Mouse (Mus musculus) naive thymus-derived CD4-positive, alpha-beta T cell, adult 2 months (primary cell): ENCODE data around the gene Taf5l.
"Not testable (repeated sequence)": the region's sequence is repeated elsewhere in the genome, so short reads cannot be mapped to it uniquely, and the experiment has no call there.

Source experiments
- DNase-seq: peaks from one replicate; pipeline ENCODE4 v3.0.0-alpha.2; 2011; ENCODE audit warnings: low read depth

Taf5l gene

DNA sequence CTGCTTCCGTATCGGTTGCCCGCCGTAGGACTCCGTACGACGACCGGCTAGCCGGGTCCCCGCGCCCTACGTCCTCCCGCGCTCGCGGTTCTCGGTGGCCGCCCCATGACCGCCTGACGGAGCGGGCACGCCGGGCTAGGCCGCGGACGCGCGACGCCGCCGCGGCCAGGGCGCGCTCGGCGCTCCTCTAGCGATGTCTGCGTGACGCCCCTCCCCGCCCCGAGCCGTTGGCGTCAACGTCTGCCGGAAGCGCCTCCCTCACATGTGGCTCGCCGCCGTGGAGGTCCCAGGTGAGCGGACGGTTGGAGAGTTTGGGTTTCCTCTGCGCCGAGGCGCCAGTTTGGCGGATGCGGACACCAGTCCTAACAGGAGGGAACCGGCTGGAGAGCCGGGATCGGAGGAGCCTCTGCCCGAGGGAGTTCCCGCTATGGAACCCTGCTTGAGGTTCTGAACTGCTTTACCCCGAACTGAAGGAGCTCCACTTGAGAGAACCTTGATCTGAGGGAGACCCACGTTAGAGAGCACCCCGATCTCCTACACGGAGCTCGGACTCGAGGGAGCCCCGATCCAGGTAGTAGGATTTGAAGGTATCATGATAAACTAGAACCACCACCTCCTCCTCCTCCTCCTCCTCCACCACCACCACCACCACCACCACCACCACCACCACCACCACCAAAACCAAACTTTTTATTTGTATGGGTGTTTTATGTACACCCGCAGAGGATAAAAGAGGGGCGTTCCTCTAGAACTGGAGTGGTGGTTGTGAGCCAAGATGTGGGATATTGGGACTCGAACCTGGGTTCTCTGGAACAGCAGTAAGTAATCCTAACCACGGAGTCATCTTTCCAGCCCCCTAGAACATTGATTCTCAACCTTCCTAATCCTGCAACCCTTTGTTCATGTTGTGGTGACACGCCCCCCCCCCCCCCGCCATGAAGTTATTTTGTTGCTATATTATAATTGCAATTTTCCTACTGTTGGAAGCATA, at the start of gene Taf5l, which contains the start of gene Urb2:
TSS of gene Taf5l (minus strand) at position 161 of the 991 bp plus-strand sequence.
TSS of gene Urb2 (plus strand) at position 272 of the 991 bp plus-strand sequence.
- peak; percentile 93 for DNase-seq

DNA sequence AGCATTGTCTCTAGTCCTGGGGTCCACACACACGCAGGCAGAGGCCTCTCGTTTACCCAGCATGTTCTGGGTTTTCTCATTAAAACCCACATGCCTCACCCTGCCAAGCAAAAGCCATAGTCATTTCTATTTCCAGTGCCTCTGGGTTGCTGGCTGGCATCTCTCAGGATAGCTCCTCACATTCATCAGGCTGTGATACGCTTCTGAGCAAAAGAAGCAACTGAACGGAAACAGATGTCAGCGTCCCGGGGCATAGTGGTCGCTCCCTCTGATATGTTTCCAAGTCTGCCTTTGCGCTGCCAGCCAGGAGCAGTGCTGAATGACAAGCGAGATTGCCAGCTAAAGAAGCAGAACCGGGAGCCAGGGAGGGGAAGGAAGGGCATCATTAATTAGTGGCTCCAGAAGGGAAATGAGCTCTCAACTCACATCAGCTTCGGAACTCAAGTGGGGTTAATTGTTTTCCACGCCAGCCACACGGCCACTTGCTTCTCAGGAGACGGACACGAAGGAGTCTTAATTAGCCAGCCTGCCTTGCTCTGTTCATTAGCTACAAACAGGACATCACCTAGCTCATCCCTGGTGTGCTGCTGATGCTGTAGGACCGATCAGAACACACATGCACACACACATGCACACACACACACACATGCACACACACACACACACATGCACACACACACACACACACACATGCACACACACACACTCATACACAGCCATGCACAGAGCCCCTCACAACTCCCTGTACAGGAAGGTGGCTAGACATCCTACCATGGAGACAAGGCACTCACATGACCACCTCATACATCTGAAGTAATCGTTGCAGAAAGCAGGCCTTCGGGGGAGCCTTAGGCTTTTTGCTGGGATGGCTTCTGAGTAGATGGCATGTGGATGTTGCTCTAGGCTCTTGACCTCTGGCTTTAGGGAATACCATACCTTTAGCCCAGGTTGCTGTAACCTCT, 49.4 kb upstream of the Taf5l start:
- DNase-seq = no peak

DNA sequence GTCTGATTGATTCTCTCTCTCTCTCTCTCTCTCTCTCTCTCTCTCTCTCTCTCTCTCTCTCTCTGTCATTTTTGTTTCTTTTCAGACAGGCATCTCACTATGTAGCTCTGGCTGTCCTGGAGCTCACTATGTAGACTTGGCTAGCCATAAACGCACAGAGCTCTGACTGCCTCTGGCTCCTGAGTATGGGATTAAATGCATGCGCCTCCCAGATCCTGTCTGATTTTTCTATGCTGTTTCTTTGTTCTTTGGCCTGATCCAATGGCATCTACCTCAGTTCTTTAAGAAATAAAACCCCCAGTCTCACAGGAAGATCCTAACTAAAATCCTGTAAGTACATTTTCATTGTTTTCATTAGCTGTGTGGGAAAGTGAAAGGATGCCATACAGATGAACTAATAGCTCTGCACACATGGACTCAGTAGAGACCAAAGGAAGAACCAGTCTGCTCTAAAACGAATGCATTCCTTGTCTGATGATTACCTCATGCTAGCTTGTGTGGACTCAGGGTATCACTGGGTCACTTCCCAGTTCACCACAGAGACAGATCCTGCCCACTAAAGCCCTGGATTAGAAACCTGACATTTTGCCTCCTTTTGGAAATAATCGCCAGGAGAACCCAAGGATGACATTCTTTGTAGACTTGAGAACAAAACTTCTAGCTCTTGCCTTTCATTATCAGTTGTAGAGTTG, 46.0 kb upstream of the Taf5l start:
- DNase-seq = no peak

DNA sequence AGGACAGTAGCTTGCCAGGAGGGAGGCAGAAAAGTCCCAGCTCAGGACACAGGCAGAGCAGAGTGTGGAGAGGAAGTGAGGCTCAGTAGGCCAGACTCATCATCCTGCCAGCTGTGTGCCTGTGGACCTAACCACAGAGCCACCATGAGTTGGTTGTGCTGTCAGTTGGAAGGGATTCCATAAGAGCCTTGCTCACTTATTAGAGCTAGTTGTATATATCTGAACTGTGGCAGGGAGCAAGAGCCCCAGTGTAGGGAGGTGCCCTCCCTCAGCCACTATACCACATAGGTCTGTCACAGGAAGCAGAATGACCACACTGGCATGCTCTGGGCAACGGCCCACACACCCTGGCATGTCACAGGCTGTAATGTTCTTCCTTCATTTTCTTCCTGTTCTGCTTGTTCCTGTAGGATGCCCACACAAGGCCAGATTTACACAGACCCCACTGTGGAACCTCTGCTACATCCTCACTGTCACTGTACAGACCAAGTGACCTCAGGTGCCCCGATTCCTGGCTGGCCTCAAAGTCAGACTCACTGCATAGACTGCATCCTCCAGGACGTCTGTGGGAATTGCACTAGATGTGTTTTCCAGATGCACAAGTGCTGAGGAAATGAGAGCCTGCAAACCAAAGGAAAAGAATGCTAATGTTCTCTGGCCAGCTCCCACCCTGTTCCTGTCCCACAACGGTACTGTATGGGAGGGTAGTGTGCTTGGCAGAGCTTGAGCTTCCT, 45.3 kb upstream of the Taf5l start:
- DNase-seq = no peak

DNA sequence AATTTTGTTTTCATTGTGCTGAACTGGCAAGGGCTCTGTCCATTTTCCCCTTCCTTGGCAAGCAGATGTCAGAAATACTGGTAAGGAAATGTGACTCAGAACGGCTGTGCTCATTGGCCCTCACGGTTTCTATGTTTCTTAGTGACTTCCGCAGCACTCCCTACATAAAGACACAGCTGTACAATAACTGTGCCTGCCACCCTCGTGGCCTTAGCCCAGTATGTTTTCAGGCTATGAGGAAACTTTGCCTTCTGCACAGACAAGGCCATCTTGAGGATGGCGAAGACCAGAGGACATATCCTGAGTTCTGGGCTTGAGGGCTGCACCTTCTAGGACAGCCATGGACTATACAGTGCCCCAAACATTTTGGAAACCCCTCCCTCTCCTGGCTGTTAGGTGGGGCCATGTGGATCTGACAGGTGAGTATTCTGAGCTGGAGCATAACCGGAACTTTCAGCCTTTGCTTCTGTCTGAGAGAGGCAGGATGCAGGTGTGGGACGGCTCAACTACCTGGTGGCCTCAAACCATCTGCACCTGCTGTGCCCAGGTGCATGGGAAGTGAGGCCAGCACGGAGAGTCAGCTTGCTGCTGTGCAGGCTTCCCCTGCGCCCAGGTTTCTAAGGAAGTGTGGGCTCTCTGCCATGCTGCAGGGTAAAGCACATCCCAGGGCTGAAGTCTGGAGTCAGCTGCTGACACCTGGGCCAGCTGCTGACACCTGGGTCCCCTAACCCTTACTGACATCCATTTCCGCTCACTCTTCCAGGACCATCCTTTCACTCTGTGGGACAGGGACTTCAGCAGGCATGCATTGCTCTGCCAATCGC, 35.8 kb upstream of the Taf5l start:
- DNase-seq = no peak

DNA sequence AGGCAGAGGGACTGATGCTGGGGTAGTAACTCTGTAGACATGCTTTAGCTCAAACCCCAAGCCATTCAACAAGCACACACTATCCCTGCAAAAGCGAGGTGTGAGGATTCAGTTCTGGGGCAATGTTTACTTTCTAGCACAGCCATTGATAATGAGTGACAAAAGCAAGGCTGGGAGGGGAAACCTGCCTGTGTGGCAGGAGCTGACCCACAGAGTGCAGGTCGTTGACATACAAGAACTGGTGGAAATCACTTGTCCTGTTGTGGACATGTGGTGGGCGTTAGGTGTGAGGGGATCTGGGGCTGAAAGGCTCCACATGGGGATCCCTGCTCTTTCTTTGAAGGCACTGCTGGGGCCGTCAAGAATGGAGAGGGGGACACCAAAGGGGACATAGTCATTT, 31.4 kb upstream of the Taf5l start:
- no peak for DNase-seq

DNA sequence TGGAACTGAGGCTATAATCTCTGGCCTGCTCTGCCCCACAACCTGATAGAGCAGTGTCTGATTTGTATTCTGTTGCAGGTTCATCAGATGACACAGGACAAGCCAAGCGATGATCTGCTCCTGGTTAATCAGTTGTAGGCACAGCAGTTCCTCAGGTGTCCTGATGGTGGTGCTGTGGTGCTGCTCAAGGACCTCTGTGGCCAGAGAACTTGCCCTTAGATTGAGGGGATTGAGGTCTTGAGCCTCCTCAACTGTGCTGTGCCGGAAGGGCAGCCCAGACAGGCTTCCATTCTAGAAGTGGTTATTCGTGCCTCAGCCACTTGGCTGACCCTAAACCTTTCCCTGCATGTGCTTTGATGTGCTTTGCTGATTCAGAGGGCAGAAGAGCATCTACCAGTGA, 30.9 kb upstream of the Taf5l start:
- peak; percentile 71 for DNase-seq

DNA sequence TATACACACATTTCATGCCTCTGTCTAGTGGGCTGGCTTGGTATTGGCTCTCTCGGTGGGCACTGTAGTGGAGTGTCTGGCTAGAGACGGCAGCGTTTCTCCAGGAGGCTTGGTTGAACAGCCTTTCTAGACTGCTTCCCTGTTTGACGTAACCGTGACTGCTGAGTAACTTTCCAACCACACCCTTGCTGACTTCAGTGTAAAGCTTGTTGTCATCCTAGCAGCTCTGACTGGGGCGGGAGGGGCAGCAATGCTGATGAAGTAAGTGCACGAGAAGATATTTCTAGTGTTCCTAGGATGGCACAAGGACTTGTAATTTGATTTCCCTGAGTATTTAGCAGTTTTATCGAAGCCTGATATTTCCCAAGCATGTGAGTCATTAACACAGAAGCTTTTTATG, 24.7 kb upstream of the Taf5l start:
- DNase-seq = no peak

DNA sequence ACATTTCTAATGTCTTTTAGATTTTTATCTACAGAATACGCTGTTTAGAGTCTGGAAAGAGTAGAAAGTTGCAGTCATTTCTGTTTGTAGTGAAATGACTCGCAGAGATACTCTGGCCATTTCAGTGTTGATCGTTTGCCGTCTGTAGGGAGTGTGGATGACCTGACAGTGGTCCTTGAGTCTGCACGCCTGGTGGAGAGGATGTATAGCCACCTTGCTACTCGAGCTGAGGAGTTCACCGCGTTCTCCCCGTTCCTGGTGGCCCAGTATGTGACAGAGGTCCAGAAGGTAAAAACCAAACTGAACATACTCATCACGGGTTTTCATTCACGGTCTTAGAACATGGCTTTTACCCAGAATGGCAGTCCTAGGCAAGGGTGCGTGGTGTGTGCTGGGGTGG, 23.7 kb upstream of the Taf5l start:
- DNase-seq = no peak

DNA sequence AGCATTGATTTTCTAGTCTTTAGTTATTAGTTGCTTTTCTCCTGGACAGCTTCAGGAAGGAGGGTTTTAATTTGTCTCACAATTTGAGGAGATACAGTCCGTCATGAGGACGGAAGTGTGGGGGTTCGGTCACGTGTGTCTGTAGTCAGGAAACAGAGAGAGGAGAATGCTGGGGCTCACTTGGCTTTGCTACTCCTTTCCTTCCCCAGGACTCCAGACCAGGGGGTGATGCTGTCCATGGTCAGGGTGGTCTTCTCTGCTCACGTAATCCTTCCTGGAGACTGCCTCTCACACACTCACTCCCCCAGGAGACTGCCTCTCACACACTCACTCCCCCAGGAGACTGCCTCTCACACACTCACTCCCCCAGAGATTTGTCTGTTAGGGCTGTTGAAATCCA, 23.2 kb upstream of the Taf5l start:
- no peak for DNase-seq

DNA sequence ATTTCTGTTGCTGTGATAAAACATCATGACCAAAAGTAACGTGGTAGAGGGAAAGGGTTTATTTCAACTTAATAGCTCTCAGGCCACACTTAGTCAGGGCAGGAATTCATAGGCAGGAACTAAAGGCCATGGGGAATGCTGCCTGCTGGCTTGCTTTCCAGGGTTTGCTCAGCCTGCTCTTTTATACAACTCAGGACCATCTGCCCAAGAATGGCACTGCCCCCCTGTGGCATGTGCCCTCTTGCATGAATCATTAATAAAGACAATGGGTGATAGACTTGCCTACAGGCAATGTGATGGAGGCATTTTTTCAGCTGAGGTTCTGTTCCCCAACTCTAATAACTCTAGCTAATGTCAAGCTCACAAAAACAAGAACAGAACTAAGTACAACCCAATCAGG, 21.0 kb upstream of the Taf5l start:
- DNase-seq = no peak

DNA sequence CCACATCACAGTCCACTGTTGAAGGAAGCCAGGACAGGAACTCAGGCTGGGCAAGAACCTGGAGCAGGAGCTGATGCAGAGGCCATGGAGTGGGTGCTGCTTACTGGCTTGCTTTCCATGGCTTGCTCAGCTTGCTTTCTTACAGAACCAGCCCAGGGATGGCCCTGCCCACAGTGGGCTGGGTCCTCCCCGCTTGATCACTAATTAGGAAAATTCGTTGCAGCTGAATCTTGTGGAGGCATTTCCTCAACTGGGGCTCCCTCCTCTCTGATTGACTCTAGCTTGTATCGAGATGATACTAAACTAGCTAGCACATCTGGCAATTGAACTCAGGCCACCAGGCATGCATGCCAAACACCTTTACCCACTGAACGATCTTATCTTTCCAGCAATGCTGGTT, 18.2 kb upstream of the Taf5l start:
- no peak for DNase-seq

DNA sequence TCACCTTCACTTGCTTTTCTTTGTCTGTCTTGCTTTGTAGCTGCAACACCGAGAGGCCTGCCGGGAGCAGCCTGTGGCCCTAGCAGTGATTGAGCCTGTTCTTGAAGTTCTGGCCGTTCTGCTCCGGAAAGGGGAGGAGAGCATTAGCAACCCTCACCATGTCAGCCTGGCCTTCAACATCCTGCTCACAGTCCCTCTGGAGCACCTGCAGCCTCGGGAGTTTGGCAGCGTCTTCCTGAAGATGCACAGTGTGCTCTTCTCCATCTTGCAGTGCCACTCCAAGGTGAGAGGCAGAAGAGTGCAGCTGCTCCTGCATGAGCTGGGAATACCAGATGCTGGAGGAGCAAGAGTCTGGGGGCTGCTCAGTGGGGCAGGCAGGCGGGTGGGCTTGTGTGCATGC, 16.9 kb upstream of the Taf5l start:
- DNase-seq = no peak

DNA sequence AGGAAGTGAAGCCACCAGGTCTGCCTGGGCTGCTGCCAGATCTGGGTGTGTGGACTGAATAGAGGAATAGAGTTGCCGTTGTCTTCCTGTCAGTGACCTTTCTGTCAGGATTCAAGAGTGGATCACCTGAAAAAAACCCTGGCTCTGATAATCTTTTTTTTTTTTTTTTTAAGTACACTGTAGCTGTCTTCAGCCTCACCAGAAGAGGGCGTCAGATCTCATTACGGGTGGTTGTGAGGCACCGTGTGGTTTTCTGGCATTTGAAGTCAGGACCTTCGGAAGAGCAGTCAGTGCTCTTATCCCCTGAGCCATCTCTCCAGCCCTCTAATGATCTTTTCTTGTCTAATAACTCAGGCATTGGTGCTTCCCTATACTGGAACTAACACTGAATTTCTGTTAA, 12.2 kb upstream of the Taf5l start:
- DNase-seq = peak; percentile 27

DNA sequence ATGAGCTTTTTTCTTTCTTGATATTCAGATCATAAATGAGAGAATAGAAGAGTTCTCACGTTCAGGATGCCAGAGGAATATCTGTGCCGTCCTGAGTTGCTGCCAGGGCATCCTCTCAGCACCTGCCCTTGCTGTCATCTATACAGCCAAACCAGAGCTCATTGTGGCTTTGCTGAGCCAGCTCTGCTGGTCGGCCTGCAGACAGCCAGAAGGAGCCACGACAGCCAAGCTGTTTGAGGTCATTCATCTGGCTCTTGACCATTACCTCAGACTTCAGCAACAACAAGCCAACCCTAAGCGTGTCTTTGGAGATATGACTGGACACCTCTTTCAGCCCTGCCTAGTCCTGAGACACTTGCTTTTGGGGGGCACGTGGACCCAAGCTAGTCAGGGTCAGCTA, 6.6 kb upstream of the Taf5l start:
- DNase-seq = no peak

DNA sequence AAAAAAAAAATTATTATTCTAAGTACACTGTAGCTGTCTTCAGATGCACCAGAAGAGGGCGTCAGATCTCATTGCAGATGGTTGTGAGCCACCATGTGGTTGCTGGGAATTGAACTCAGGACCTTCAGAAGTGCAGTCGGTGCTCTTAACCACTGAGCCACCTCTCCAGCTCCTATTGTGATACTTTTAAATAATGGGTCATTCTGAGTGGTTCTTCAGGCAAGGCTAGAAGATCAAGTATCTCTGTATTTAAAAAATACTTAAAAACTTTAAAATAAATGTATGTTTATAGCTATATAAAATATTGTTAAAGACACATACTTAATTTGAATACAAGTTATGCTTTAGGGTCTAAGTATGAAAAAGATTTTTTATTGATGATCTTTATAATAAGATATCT, 5.1 kb upstream of the Taf5l start:
- not testable (repeated sequence) for DNase-seq

DNA sequence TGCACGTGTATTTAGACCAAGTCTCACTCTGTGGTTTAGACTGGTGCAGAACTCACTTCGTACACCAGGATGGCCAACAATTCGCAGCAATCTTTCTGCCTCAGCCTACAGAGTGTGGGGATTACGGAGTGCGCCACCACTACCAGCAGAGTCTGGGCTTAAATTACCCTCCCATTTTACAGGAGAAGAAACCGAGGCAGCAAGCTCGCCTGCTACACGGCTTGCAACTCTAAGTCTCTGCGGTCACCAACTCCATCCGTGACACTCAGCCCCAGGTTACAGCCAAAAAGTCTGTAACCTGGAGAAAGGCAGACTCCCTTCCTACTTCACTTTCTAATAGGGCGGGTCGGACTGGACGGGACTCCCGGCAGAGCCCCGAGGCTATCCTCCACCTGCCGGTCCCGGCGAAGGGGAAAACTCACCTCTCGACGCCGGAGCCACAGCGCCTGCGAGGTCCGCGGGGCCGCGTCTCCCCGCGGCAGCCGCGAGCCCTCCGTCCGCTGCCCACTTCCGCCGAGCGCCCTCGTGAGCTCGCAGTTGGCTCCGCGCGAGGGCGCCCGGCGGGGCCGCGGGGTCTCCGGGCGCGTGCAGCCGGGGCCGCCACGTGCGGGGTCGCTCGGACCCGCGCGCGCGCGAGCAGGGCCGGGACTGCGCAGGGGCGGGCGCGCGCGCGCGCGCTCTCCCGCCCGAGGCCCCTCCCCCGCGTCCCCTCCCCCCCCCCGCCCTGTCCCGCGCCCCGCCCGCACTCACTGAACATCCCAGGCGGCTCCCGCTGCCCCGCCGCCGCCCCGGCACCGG, 559 bp downstream of the Taf5l start:
- peak; percentile 75 for DNase-seq

DNA sequence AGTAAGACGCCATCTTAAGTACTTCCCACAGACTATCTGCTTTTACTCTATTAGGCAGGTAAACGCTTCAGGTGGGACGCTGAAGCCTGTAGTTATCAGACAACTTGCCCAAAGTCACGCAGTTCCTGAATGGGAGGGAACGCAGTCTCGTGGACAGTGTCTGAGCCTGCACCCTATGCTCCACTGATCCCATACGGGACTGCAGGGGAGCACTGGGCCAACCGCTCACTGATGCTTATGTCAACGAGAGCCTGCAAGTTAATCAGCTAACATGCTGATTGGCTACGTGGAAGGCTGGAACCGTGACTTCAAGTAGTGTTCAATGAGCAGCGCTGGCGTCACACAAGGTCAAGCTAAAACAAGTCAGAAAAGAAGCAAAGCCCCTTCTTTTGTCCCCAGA, 1.4 kb downstream of the Taf5l start:
- peak; percentile 41 for DNase-seq

DNA sequence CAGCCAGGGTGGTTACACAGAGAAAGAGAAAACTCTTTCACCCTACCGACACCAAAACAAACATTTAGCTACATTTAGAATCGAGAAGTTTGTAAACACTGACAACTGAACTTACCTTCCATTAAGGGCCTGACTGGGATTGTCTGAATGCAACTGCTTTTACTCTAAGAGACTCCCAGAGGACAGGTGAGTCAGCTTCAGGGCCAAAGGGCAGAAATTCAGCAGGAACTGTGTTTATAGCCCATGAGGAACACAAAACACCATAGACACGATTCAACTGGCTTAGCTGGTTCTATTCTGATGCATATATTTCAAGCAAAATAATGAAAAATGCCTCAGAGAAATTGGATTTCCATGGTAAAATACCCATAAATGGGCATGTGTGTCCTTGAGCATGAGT, 6.4 kb downstream of the Taf5l start:
- no peak for DNase-seq

DNA sequence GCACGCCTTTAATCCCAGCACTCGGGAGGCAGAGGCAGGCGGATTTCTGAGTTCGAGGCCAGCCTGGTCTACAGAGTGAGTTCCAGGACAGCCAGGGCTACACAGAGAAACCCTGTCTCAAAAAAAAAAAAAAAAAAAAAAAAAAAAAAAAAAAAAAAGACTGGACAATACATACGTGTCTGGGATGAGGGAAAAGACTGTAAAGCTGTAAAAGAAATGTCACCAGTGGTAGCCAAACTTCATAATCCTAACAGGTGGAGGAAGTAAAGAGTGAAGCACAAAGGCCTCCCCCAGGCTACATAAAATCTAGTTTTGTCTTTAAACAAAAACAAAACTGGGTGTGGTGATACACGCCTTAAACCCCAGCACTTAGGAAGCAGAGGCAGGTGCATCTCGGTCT, 6.9 kb downstream of the Taf5l start:
- DNase-seq = not testable (repeated sequence)
